Mouse (Mus musculus) midbrain, embryonic 13.5 days (tissue): Measurements from ENCODE around the gene Zscan2. TPM values are rescaled to one million over a fixed set of nuclear protein-coding genes. Genes with fewer than 3 reads are reported as not detected.

Experiments used
- ATAC-seq: fragments of 200-750 bp; cut with Nextera tagmentation; 2 replicates; pipeline ENCODE4 v1.8.0; 2017; ENCODE audit warnings: mild to moderate bottlenecking, moderate TSS enrichment, moderate library complexity
- H3K27ac ChIP-seq: fragments of 300-500 bp; sonication (generic); 2 replicates; pipeline ENCODE4 v1.5.1; 2015; ENCODE audit warnings: inconsistent platforms, mild to moderate bottlenecking, moderate library complexity
- H3K27me3 ChIP-seq: fragments of 300-500 bp; sonication (generic); 2 replicates; pipeline ENCODE4 v1.6.1; 2015; ENCODE audit warnings: mild to moderate bottlenecking, inconsistent platforms
- H3K36me3 ChIP-seq: fragments of 300-500 bp; sonication (generic); 2 replicates; pipeline ENCODE4 v1.6.1; 2015; ENCODE audit warnings: mild to moderate bottlenecking, inconsistent platforms
- H3K4me1 ChIP-seq: fragments of 300-500 bp; sonication (generic); replicated peaks from 2 replicates; pipeline ENCODE4 v1.6.1; 2015; ENCODE audit warnings: inconsistent platforms
- H3K4me2 ChIP-seq: fragments of 300-500 bp; sonication (generic); replicated peaks from 2 replicates; pipeline ENCODE4 v1.6.1; 2015; ENCODE audit warnings: moderate library complexity, mild to moderate bottlenecking, inconsistent platforms
- H3K4me3 ChIP-seq: fragments of 300-500 bp; sonication (generic); replicated peaks from 2 replicates; pipeline ENCODE4 v1.5.1; 2015; ENCODE audit warnings: mild to moderate bottlenecking, inconsistent platforms
- H3K9ac ChIP-seq: fragments of 300-500 bp; sonication (generic); replicated peaks from 2 replicates; pipeline ENCODE4 v1.6.1; 2015; ENCODE audit warnings: mild to moderate bottlenecking, inconsistent platforms
- H3K9me3 ChIP-seq: fragments of 300-500 bp; sonication (generic); 2 replicates; pipeline ENCODE4 v1.6.1; 2016; ENCODE audit warnings: mild to moderate bottlenecking, inconsistent platforms
- WGBS: fragments of 180-500 bp; shearing (Covaris S2); methylation state at CpG from one replicate; pipeline ENCODE4 v1.1.7; 2015; 5-methylcytosine and 5-hydroxymethylcytosine counted together
- polyA plus RNA-seq: library from polyadenylated mRNA; unstranded; fragments of >200 nt; fragmentation: Nextera tagmentation; extraction: Ambion mirVana; gene quantifications from 2 replicates; pipeline ENCODE4 v1.2.1, GENCODE M21; 2015

Gene Zscan2
- polyA plus RNA-seq, 1 experiment from 2014 or later = 6.1 TPM

- no peak for ATAC-seq
- Histone ChIP-seq H3K9me3 (no peaks in the 10 kb centered on the region), H3K27me3 (no peaks in the 10 kb centered on the region), H3K36me3 (no peaks in the 10 kb centered on the region), H3K4me1 (0 out of 2 replicates have a peak, but pooled peaks cover 3% of the 10 kb centered on the region), H3K4me3 (no peak overlapping the region), H3K9ac (no peak overlapping the region), H3K4me2 (no peak overlapping the region), H3K27ac (no peak overlapping the region)
- 44% methylated on average over 12 of the region's 12 CpGs for WGBS
Observed at GRCm38 (mm10) chr7:80833651-80834532, 26.8 kb upstream of the Zscan2 start.

GRCm38 (mm10) chr7:80835984-80836652 is 24.6 kb upstream of the Zscan2 start:
- no peaks in the 10 kb centered on the region for H3K9me3 ChIP-seq
- H3K4me3 ChIP-seq = no peak overlapping the region
- 77% methylated on average over 4 of the region's 4 CpGs for WGBS
- H3K9ac ChIP-seq = no peak overlapping the region
- no peak for ATAC-seq
- H3K27ac ChIP-seq = no peak overlapping the region
- 0 out of 2 replicates have a peak, but pooled peaks cover 3% of the 10 kb centered on the region for H3K4me1 ChIP-seq
- no peaks in the 10 kb centered on the region for H3K27me3 ChIP-seq
- H3K36me3 ChIP-seq = no peaks in the 10 kb centered on the region
- no peak overlapping the region for H3K4me2 ChIP-seq

GRCm38 (mm10) chr7:80837736-80838135 is 23.0 kb upstream of the Zscan2 start:
- Histone ChIP-seq H3K4me2 (no peak overlapping the region), H3K4me3 (no peak overlapping the region), H3K27me3 (no peaks in the 10 kb centered on the region), H3K9ac (no peak overlapping the region), H3K36me3 (no peaks in the 10 kb centered on the region), H3K4me1 (0 out of 2 replicates have a peak, but pooled peaks cover 3% of the 10 kb centered on the region), H3K27ac (no peak overlapping the region), H3K9me3 (no peaks in the 10 kb centered on the region)
- 59% methylated on average over 9 of the region's 9 CpGs for WGBS
- ATAC-seq = no peak

GRCm38 (mm10) chr7:80838247-80838646 is 22.5 kb upstream of the Zscan2 start:
- Histone ChIP-seq H3K4me1 (no peaks in the 10 kb centered on the region), H3K9me3 (no peaks in the 10 kb centered on the region), H3K9ac (no peak overlapping the region), H3K27ac (no peak overlapping the region), H3K36me3 (no peaks in the 10 kb centered on the region), H3K4me2 (no peak overlapping the region), H3K27me3 (no peaks in the 10 kb centered on the region), H3K4me3 (no peak overlapping the region)
- WGBS = 39% methylated on average over 7 of the region's 7 CpGs
- ATAC-seq = no peak

- no peak overlapping the region for H3K4me3 ChIP-seq
Observed at GRCm38 (mm10) chr7:80839755-80840154, 21.0 kb upstream of the Zscan2 start.

GRCm38 (mm10) chr7:80840241-80840640 is 20.5 kb upstream of the Zscan2 start:
- Histone ChIP-seq H3K9ac (no peak overlapping the region), H3K27me3 (no peaks in the 10 kb centered on the region), H3K4me3 (no peak overlapping the region), H3K4me2 (no peak overlapping the region), H3K27ac (no peak overlapping the region), H3K9me3 (no peaks in the 10 kb centered on the region), H3K4me1 (no peaks in the 10 kb centered on the region), H3K36me3 (no peaks in the 10 kb centered on the region)
- 12% methylated on average over 1 of the region's 1 CpGs for WGBS
- ATAC-seq = no peak

More at GRCm38 (mm10) chr7:80839755-80840154, 21.0 kb upstream of the Zscan2 start:
- Histone ChIP-seq H3K36me3 (no peaks in the 10 kb centered on the region), H3K27ac (no peak overlapping the region), H3K9me3 (no peaks in the 10 kb centered on the region), H3K27me3 (no peaks in the 10 kb centered on the region), H3K4me1 (no peaks in the 10 kb centered on the region), H3K4me2 (no peak overlapping the region), H3K9ac (no peak overlapping the region)
- no peak for ATAC-seq

- ATAC-seq = no peak
- WGBS = 83% methylated on average over 4 of the region's 4 CpGs
- Histone ChIP-seq H3K4me3 (no peak overlapping the region), H3K27me3 (no peaks in the 10 kb centered on the region), H3K9ac (no peak overlapping the region), H3K27ac (no peak overlapping the region), H3K36me3 (no peaks in the 10 kb centered on the region), H3K4me1 (no peaks in the 10 kb centered on the region), H3K4me2 (no peak overlapping the region), H3K9me3 (no peaks in the 10 kb centered on the region)
Observed at GRCm38 (mm10) chr7:80840937-80841336, 19.8 kb upstream of the Zscan2 start.

- no peaks in the 10 kb centered on the region for H3K36me3 ChIP-seq
- no peak overlapping the region for H3K4me3 ChIP-seq
- H3K9ac ChIP-seq = no peak overlapping the region
- H3K27me3 ChIP-seq = no peaks in the 10 kb centered on the region
- H3K27ac ChIP-seq = no peak overlapping the region
- ATAC-seq = no peak
- 77% methylated on average over 5 of the region's 5 CpGs for WGBS
- no peaks in the 10 kb centered on the region for H3K9me3 ChIP-seq
- no peaks in the 10 kb centered on the region for H3K4me1 ChIP-seq
- H3K4me2 ChIP-seq = no peak overlapping the region
Observed at GRCm38 (mm10) chr7:80842132-80842531, 18.6 kb upstream of the Zscan2 start.

GRCm38 (mm10) chr7:80843176-80843575 is 17.5 kb upstream of the Zscan2 start:
- Histone ChIP-seq H3K4me2 (no peak overlapping the region), H3K36me3 (no peaks in the 10 kb centered on the region), H3K27ac (no peak overlapping the region), H3K9ac (no peak overlapping the region), H3K9me3 (no peaks in the 10 kb centered on the region), H3K4me1 (no peaks in the 10 kb centered on the region), H3K27me3 (no peaks in the 10 kb centered on the region), H3K4me3 (no peak overlapping the region)
- ATAC-seq = no peak
- 87% methylated on average over 1 of the region's 1 CpGs for WGBS

GRCm38 (mm10) chr7:80843910-80844640 is 16.6 kb upstream of the Zscan2 start:
- H3K9me3 ChIP-seq = no peaks in the 10 kb centered on the region
- 94% methylated on average over 8 of the region's 8 CpGs for WGBS
- no peaks in the 10 kb centered on the region for H3K4me1 ChIP-seq
- no peak overlapping the region for H3K27ac ChIP-seq
- ATAC-seq = no peak
- H3K36me3 ChIP-seq = no peaks in the 10 kb centered on the region
- H3K4me2 ChIP-seq = no peak overlapping the region
- H3K27me3 ChIP-seq = no peaks in the 10 kb centered on the region
- no peak overlapping the region for H3K4me3 ChIP-seq
- H3K9ac ChIP-seq = no peak overlapping the region

GRCm38 (mm10) chr7:80844691-80845090 is 16.0 kb upstream of the Zscan2 start:
- no peaks in the 10 kb centered on the region for H3K9me3 ChIP-seq
- WGBS = 95% methylated on average over 12 of the region's 12 CpGs
- no peak overlapping the region for H3K4me3 ChIP-seq
- H3K4me2 ChIP-seq = no peak overlapping the region
- H3K9ac ChIP-seq = no peak overlapping the region
- no peak overlapping the region for H3K27ac ChIP-seq
- no peaks in the 10 kb centered on the region for H3K36me3 ChIP-seq
- no peaks in the 10 kb centered on the region for H3K4me1 ChIP-seq
- no peak for ATAC-seq
- H3K27me3 ChIP-seq = no peaks in the 10 kb centered on the region
